Mouse (Mus musculus) thymus, postnatal 14 days (tissue): ENCODE measurements around the gene Prim2.

Experiments
- DNase-seq: peaks from one replicate; pipeline ENCODE4 v3.0.0; 2021

Gene Prim2

DNA sequence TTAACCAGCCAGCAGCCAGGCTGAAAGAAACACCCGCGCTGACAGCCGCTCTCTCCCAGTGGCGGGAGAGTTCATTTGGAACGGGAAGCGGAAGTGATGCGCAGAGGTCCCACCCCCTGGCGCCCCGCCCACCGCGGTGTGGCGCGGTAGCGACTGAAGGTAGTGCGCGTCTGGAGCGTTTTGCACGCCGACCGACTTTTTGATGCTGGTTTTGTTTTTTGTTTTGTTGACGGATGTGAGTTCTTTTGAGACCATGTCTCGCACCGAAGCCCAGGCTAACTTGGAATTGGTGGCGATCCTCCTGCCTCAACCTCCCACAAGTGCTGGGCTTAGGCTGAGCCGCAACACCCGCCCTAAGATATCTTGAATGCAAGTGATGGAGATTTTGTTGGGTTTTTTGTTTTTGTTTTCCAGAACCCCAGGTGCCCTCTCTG, at the start of gene Prim2:
Gene Prim2 (minus strand): TSS at position 88 of the 434 bp plus-strand sequence.
- DNase-seq = peak; percentile 92

GRCm38 (mm10) chr1:33717636-33718035, 48.0 kb upstream of the Prim2 start:
- DNase-seq = no peak

DNA sequence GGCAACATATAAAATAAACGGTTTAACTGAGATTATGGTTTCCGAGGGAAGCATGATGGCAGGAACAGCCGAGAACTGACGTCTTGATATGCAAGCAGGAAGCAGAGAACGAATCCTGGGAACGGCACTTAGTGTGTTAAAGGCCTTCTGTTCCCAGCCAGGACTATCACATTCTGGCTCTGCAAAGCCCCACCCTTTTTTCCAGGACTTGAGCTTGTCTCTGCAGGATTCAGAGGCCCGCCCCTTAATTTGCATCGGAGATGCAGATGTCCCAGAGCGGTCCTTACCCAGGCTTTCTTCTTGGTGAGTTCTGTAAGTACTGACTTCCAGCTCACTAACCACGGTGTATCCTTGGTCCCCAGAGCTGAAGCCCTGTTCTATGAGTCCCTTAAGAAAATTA, 45.2 kb upstream of the Prim2 start:
- no peak for DNase-seq

GRCm38 (mm10) chr1:33712026-33712425, 42.4 kb upstream of the Prim2 start:
- no peak for DNase-seq

DNA sequence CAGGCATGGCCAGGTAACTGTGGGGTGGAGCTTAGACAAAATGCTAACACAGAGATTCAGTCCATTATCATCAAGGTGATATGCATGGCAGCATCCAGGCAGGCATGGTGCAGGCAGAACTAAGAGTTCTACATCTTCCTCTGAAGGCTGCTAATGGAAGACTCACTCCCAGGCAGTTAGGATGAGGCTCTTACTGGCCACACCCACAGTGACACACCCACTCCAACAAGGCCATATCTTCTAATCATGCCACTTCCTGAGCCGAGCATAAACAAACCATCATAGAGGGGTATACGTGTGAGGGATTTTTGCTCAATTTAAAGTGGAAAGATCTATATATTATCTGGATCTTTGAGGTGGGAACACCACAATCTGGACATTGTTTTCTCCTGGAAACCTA, 40.0 kb upstream of the Prim2 start:
- DNase-seq = no peak

- DNase-seq = no peak
These were observed 31.6 kb upstream of the Prim2 start for GRCm38 (mm10) chr1:33701244-33701643.

- DNase-seq = no peak
These were observed 26.4 kb upstream of the Prim2 start for GRCm38 (mm10) chr1:33696016-33696415.

- no peak for DNase-seq
These were observed 24.3 kb upstream of the Prim2 start for GRCm38 (mm10) chr1:33693893-33694292.

DNA sequence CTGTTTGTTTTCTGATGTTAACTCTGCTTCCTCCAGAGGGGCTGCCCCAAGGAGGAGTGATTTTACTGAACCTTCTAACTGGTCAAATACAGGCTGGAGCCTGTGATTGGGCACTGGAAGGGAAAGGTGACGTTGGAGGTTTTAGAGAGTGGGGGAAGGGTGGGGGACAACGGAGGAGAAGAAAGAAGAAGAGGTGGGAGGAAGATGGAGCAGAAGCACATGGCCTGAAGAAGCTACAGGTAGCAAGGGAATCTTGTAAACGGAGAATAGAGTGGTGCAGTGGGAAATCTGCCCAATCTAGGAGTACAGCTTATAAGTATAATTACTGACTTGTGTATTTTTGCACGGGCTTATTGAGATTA, 20.5 kb upstream of the Prim2 start:
- no peak for DNase-seq

- no peak for DNase-seq
These were observed 20.0 kb upstream of the Prim2 start for GRCm38 (mm10) chr1:33689446-33690086.

GRCm38 (mm10) chr1:33688810-33689209, 19.2 kb upstream of the Prim2 start:
- DNase-seq = no peak

- peak; percentile 34 for DNase-seq
These were observed 14.9 kb upstream of the Prim2 start for GRCm38 (mm10) chr1:33684459-33684858.

DNA sequence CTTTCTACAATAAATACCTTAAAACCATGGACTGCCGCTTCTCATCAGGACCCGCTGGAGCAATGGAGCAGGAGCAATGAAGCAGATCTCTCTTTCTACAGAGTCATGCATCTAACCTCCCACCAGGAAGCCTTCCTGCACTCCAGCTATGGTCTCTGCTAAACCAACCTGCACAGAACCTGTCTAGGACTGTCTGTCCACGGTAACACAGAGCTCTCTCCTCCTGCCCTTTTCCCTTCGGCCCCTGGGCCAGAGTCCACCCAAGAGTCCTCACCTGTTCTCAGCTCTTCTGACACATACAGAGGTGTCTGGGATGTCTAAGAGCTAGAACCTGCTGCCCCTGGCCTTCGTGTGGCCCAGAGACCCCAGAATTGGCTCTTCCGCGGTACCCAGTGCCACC, 11.3 kb upstream of the Prim2 start:
- no peak for DNase-seq

DNA sequence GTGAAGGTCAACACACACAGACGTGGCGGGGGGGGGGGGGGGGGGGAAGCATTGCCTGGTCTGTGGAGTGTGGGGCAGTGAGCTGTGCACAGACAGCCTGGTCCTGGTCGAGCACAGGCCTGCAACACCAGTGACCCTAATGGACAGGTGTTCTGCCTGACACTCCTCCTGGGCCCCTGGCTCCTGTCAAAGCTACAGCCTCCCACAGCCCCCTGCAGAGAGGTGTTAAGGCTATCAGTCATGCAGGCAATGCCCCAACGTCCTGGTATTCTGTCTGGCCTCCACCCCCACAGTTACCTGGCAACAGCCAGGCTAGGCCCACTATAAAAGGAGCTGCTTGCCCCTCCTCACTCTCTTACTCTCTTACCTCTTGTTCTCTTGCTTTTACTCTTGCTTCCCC, 10.8 kb upstream of the Prim2 start:
- DNase-seq = no peak

- no peak for DNase-seq
These were observed 3.8 kb upstream of the Prim2 start for GRCm38 (mm10) chr1:33673158-33673960.

DNA sequence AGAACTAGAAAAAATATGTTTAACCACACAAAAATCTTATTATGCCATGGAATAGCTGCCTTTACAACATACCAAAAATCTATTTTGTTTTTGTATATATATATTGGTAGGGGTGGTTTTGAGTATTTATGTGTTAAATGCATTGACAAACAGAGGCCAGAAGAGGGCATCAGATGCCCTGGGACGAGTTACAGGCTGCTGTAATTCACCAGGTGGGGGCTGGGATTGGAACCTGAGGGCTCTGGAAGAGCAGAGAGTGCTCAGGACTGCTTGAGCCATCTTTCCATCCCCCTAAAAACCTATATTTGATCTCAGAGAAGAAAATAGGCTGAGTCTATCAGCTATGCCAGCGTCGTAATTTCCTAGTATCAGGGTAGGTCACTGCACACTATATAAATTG, 2.9 kb upstream of the Prim2 start:
- DNase-seq = peak; percentile 44

DNA sequence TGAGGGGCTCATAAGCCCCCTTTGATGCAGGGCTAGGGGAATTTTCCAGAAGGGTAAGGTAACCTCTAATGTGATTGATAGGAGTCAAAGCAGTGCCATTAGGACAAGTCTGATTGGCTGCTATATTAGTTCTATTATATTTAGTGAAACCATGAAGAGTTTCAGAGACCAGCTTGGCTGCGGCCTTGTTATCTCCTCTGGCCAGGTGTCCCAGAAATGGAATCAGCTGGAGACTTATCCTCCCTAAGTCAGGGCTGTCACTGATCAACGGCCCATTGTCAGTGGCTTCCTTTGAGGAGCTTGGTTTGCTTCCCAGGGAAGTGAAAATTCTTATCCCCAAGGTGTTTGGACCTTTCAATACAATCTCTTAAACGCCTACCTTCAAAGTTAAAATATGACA, 2.5 kb upstream of the Prim2 start:
- no peak for DNase-seq

GRCm38 (mm10) chr1:33671441-33671840, 1.8 kb upstream of the Prim2 start:
- no peak for DNase-seq

GRCm38 (mm10) chr1:33670164-33670616, 595 bp upstream of the Prim2 start:
- DNase-seq = peak; percentile 71

- DNase-seq = no peak
These were observed 5.9 kb downstream of the Prim2 start for GRCm38 (mm10) chr1:33663605-33664117.

DNA sequence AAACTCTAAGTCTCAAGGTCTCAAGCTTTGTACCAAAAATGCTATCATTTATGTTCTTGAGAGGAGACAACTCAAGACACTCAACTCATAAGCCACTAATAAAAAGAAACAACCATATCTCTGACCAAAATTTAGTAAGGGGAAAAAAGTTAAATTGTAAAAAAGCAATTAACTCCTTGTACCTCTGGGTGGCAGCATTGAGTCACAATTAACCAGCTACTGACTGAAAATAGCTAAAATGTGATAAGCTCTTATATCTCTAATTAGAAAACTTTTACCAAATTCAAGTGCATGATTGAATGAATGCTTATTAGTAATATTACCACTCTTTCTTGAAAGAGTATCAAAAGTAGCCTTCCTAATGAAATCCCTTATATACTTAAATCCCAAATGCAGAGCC, 6.4 kb downstream of the Prim2 start:
- peak; percentile 29 for DNase-seq

DNA sequence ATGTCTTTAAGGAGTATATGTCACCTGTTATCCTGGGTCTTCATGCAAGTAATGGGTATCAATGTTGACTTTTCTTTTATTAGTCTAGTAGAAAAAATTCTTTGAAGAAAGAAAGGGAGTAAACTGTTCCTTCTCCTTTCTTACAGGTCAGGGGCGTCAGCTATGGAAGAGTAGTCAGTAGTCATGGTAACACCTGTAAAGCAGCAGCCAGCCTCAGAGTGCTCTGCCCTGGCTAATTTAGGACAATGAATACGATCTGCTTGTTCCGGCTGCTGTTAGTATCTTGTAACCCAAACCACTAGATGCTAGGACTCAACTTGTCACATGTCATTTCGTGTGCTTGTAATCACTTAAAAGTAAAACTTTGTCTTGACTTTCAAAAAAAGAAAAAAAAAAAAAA, 11.3 kb downstream of the Prim2 start:
- no peak for DNase-seq

DNA sequence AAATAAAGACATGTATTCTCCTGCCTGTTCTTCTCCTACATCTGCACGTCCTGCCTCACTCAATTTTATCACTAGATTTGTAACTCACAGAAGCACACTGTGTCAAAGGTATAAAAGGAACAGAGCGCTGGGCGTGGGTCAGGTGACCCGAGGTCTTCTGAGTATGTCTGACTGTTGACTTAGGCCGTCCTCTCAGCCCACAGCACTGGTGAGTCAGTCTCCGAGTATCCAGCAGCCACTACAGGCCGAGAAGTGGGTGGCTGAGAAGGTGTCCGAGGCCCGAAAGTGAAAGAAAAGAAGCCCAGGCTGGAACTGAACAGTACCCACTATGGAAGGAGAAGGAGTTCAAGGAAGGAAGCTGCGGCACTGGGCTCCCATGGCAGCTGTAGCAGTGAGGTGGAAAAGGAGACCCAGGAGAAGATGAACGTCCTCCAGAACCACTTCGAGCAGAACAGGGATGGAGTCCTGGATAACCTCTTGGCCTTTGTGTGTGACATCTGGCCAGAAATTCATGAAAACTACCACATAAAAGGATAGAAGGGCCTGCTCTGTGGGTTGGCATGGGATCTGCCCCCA, 11.9 kb downstream of the Prim2 start:
- DNase-seq = no peak

DNA sequence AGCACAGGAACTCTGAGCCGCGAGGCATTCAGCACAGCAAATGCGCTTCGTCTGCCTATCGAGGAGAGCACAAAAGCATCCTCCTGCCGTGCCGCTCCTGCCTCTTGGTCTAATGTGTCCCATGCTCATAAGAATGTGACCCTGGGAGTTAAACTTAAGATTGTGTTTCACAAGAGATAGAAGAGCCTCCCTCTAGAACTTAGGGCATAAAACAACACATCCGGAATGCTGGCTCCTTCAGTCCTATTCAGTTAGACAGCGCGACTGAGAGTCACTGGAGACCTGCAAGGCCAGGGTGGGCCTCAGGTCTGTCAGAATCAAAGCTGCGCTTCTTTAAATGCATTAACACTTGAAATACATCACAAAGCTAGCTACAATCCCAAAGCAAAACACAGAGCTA, 18.7 kb downstream of the Prim2 start:
- DNase-seq = no peak
